Mouse (Mus musculus) frontal cortex, adult (tissue): ENCODE measurements around the gene Gm26661.

ENCODE experiments used
- ATAC-seq: cut with Nextera tagmentation; 2 replicates; pipeline ENCODE4 v1.9.2; 2017; ENCODE audit warnings: mild to moderate bottlenecking, moderate library complexity, mixed read lengths; ENCODE audit not compliant: low TSS enrichment

Gene Gm26661

DNA sequence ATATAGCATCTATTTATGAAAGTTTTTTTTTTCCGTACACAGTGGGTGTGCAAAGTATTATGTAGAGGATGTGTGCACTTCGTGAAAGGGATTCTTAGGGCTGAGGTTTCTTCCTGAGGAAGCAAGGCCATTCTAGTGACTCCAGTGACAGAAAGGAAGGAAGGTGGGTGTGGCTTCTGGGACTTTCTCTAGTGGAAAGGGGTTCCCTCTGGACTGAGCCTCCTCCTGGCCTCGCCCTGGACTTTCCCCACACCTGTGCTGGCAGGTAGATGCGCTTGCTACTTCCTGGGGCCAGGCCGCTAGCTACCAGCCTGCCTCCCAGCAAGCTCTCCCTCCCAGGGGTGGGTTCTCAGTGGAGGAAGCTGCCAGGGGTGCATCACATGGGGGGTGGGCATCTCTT is 28.1 kb downstream of the Gm26661 start:
- ATAC-seq = no peak

DNA sequence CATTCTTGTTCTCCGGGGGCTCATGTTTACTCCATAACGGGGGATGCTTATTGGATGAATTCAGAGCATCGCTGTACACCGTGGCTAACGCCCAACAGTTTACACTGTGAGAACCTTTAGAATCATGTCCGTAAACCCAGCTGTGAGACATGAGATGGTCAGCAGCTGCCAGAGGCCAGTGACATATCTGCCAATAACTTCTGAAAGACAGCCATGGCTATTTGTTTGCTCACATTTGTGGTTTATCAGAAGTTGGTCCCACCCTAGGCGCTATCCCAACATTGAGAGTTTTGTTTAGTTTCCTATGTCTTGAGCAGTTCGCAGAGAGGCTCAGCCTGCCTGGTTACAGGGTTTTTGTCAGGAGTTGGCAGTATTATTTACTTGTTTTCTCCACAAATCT is 30.0 kb downstream of the Gm26661 start:
- no peak for ATAC-seq

DNA sequence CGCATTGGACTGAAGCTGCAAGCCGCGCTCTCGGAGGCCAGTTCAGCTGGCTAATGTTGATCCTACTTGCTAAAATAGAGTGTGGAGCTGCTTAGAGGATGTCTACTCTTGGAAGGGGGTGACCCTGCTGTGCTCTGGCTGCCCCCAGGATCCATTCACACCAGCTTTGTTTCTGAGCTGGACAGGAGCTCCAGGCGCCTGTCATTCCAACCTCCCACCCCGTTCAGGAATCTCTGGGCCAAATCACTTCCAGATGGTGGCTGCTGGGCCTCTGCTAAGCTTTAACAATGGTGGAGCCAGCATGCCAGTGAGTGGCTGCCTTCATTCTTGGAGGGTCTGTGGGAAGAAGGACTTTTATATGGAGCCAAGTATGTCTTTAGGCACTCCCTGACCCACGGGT is 31.3 kb downstream of the Gm26661 start:
- no peak for ATAC-seq

DNA sequence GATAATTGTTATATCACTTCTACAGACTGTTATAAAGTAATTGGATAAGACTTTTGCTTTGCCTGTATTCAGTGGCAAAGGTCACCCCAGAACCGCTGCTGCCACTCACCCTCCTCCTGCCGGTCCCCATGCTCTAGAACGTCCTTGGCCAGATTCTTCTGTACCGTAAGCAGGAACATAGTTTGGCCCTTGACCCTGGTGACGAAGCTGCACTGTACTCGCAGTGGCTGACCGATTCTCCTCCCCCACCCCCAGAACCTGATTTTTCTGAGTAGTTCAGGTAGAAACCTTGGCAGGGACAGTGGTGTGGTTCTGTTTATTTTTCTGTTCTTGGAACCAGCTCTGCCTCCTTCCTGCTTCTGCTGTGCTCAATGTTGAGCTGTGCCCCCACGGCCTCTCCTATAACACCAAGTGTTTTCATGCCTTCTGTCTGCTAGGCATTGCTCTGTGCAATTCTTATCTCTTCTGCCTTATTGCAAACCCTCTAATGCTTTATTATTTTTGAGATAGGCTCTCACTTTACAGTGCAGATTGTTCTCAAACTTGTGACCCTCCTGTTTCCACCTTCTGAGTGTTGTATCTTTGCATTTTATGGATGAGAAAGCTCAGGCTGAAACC is 33.4 kb downstream of the Gm26661 start:
- ATAC-seq = no peak

DNA sequence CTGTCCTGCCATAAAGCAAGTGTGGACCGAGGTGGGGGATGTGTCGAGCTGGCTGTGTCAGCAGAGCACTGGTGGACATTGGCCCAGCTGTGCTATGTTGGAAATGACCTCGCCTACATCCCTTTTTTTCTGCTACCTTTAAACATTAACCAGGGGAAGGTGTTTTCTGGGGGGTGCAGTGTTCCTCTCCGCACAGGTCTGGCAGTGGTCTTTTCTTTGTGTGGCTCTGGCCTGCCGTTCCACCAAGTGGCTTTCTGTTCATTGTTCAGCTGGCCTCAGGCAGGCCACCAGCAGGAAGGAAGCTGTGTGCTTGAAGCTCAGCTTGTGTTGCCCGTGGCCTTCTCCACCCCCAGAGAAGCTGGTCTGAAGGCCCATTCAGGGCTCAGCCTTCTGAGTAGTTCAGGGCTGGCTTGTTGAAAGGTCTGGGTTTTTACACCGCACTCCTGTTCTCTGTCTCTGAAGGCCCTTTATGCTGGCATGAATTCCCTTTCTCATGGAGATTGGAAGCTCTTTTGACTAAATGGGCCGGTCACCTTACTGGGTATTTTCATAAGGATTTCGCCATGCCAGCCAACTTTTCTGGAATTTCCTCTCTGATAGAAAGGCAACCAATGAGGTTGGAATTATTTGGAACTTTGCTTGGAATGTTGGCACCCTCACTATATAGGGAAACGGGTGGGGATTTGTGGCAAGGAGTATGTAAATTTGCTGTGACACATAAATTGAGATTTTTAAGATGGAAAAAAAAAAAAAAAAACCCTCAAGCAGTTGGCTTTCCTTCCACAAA is 35.0 kb downstream of the Gm26661 start:
- ATAC-seq = peak; percentile 42

DNA sequence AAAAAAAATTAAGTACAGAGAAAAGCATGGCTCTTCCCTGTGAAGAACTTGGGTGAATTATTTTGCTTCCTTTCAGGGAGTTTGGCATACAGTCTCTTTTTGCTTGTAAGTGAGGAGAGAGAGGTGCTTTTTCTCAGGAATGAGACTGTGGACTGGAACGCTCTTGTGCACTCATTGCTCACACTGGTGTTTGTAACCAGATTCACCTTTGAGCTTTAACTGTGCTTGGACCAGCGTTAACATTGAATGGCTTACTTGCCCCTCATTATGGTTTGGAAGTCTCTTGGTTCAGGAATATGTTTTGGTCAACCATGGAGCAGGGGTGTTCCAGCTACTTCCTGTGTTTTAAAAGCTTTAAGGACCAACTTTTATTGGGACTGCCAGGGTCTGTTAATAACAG is 37.8 kb downstream of the Gm26661 start:
- no peak for ATAC-seq

DNA sequence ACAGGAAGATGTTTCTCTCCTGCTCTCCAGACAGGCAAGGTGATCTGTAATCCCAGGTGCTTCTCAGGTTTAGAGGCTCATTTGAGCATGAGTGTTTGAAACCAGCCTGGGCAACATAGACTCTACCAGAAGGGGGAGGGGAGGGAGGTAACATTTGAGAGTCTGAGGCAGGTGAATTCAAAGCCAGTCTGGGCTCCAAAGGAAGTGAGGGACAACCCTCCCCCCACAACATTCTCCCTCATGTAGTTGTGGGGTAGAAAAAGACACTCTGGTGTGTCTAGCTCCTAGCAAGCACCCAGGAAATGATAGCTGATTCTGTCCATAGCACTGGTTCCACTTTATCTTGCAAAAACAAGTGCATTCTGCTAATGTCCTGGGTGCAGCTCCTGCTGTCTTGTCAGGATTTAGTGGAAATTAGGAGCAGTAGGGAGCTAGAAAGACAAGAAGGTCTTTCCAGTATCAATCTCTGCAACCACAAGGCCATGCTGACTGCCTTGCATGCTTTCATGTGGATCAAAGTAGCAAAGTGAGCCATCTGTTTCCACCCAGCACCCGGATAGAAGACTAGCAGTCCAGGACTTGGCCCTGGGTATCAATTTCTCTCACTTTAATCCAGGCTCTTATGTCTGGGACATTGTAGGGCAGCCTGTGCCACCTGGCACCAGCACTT is 40.5 kb downstream of the Gm26661 start:
- ATAC-seq = peak; percentile 60

DNA sequence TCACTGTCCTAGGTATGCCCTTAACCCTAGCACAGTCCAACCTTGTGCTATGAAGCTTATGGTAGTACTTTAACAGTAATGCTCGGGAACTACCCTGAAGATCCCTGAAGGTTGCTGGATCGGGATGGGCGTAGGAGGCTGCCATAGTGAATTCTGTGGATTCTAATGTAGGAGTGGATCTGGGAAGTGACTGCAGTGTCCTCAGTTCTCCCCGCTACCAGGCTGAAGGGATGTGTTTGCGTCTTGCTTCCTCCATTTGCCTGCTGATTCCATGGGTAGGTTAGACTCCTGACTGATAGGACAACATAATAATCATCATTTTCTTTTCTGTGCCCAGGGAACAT is 41.0 kb downstream of the Gm26661 start:
- peak; percentile 96 for ATAC-seq

DNA sequence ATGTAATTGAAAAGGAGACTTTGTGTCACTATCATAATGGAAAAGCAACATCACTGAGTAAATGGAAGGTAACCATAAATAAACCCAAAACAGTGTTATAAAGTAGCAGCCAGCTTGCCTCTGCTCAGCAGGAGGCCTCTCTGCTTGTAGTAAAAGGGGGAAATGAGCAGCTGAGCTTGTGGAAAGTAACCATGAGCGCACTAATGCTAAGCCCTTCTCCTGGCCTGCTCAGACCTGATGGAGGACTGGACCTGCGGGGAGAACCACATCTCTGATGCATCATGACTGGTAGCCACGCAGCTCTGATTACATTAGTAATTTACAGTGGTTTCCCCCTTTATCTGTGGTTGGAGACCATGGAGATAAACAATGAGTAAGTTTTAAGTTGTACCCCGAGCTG is 42.1 kb downstream of the Gm26661 start:
- no peak for ATAC-seq

DNA sequence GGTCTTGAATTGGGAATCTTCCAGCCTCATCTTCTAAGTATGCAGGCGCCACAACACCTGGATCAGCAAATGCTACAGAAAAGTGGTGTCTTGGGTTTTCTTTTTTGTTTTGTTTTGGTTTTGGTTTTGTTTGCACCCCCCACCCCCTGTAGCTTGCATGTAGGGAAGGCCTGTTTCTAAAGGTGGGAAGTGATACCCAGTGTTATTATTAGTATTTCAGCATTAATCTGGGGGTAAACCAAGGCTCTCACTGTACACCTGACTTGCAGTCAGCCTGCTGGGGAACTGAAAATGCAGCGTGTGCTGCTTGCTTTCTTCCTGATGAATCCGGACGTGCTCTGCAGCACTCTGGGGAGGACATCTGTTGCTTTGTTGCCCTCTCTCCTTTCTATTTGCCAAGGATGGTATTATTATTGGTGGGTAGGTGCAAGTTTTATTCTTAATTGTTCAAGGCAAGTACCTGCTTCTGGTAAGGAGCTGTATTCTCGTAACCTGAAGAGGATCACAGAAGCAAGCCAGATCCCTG is 47.2 kb downstream of the Gm26661 start:
- 0 out of 2 replicates have a peak, but pooled peaks have one; percentile 8 for ATAC-seq

DNA sequence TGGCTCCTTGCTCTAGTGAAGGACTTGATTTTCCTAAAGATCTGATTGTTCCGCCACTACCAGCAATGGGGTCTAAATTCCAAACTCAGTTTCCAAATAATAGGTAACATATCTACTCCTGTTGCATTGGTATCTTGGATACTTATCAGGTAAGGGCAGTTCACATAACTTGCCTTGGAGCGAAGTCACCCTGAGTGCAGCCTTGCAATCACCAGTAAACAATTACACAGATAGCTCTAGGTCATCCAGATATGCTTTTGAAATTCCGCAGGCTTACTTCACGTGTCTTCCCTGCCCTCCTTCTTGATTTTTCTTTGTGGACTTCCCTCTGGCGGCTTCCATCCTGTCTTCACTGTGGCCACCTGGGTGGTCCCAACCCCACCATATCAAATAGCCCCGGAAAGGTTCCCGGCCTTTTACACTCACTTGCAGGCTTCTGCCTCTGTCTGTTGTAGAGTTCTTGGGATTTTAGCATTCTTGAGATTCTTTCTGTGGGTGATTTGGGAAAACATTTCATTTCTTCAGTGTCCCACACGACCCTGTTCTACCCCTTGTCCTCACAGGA is 48.6 kb downstream of the Gm26661 start:
- no peak for ATAC-seq
